Comparison of ENCODE assay signal across 11 mouse cellular contexts in the genomic region with DNA sequence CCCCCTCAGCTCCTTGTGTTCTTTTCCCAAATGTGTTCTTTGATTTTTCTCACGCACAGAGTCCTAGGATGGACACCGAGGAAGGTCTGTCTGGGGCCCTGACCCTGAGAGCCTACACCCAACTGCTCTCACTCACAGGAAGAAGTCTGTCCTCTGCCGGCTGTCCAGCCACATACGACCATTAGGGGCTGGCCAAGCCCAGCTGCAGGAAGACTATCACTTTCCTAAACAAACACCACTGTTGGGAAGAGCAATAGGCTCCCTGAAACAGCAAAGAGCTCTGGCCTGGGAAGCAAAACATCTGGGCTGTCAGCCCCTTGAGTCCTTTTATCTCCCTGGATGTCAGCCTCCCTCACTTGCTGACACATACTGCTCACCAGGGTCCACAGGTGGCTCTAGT.
DNase-seq lines count a peak whose midpoint lies in the region; ATAC-seq and TF ChIP-seq lines count a peak whose summit lies in the region.
"Had no signal": no experiment of that assay in that cellular context is flagged by ENCODE, and none has a peak within 500 bp of the region (broad histone marks: within the 10 kb centered on the region; RNA-seq: fewer than 3 reads in every experiment).

No protein-coding gene starts in this region.

- peak; percentile 19 for DNase-seq in hindbrain, embryonic 10.5 days (ENCODE audit: low spot score)
- no peak for DNase-seq in hindbrain, embryonic 14.5 days (ENCODE audit: low spot score)
- DNase-seq in midbrain, embryonic 11.5 days (ENCODE audit: low spot score, missing footprints), result no peak
- DNase-seq in midbrain, postnatal 0 days (ENCODE audit: low spot score), result no peak
- peak; percentile 35 to 44 for DNase-seq in heart, postnatal 10 days
- DNase-seq in stomach, postnatal 0 days (ENCODE audit: low spot score), result no peak
- no peak for DNase-seq in urinary bladder, adult 2 months (ENCODE audit: low spot score)
- DNase-seq: left cerebral cortex, postnatal 4 days; liver, postnatal 0 days had no signal

- WGBS in hindbrain, embryonic 10.5 days, result 49% methylated on average over 4 of the region's 4 CpGs
- WGBS in hindbrain, embryonic 14.5 days, result 52% methylated on average over 4 of the region's 4 CpGs
- WGBS in midbrain, embryonic 11.5 days, result 58% methylated on average over 4 of the region's 4 CpGs
- WGBS in midbrain, postnatal 0 days, result 66% methylated on average over 4 of the region's 4 CpGs
- WGBS in stomach, postnatal 0 days, result 11% methylated on average over 4 of the region's 4 CpGs

- H3K27ac ChIP-seq in hindbrain, embryonic 10.5 days, result no peak overlapping the region
- no peak overlapping the region for H3K27ac ChIP-seq in hindbrain, embryonic 14.5 days
- H3K27ac ChIP-seq in midbrain, embryonic 11.5 days (ENCODE audit: low read depth, low read length), result no peak overlapping the region
- H3K27ac ChIP-seq in midbrain, postnatal 0 days (ENCODE audit: low read depth, low read length), result no peak overlapping the region
- no peak overlapping the region for H3K27ac ChIP-seq in stomach, postnatal 0 days (replicated peaks)

- H3K9me3 ChIP-seq in hindbrain, embryonic 10.5 days, result no peaks in the 10 kb centered on the region
- H3K9me3 ChIP-seq in hindbrain, embryonic 14.5 days (ENCODE audit: control insufficient read depth, low read length), result no peaks in the 10 kb centered on the region
- no peaks in the 10 kb centered on the region for H3K9me3 ChIP-seq in midbrain, embryonic 11.5 days (ENCODE audit: control insufficient read depth, low read length)
- H3K9me3 ChIP-seq in midbrain, postnatal 0 days (ENCODE audit: low read length), result no peaks in the 10 kb centered on the region
- H3K9me3 ChIP-seq in stomach, postnatal 0 days (ENCODE audit: control insufficient read depth, low read length), result no peaks in the 10 kb centered on the region

- no peak overlapping the region for H3K9ac ChIP-seq in hindbrain, embryonic 14.5 days
- H3K9ac ChIP-seq in midbrain, embryonic 11.5 days (ENCODE audit: low read length), result no peak overlapping the region
- no peak overlapping the region for H3K9ac ChIP-seq in midbrain, postnatal 0 days (replicated peaks; ENCODE audit: low read length, poor library complexity, severe bottlenecking)
- no peak overlapping the region for H3K9ac ChIP-seq in stomach, postnatal 0 days (ENCODE audit: low read length)
- H3K9ac ChIP-seq: liver, postnatal 0 days had no signal

- ATAC-seq in hindbrain, embryonic 14.5 days (ENCODE audit: low FRiP score), result no peak
- ATAC-seq in midbrain, embryonic 11.5 days (ENCODE audit: low FRiP score), result 0 out of 2 replicates have a peak, but pooled peaks have one; percentile 54
- no peak for ATAC-seq in midbrain, postnatal 0 days (ENCODE audit: low FRiP score)
- no peak for ATAC-seq in stomach, postnatal 0 days (ENCODE audit: low FRiP score, low TSS enrichment)
- ATAC-seq in monocyte, adult 5-6 weeks (replicated peaks; ENCODE audit: insufficient number of reproducible peaks, low FRiP score, low TSS enrichment, poor library complexity, severe bottlenecking), result no peak
- ATAC-seq: hindbrain, embryonic 16.5 days; liver, postnatal 0 days had no signal

- no peak for TF ChIP-seq CTCF in midbrain, postnatal 0 days (IDR thresholded peaks at IDR 0.05)
- TF ChIP-seq CTCF in stomach, postnatal 0 days (IDR thresholded peaks at IDR 0.05; ENCODE audit: low read depth), result 0 out of 2 replicates have a peak, but pooled peaks have one; percentile 8

- H3K36me3 ChIP-seq in hindbrain, embryonic 10.5 days, result no peaks in the 10 kb centered on the region
- H3K36me3 ChIP-seq in hindbrain, embryonic 14.5 days (replicated peaks; ENCODE audit: control insufficient read depth, insufficient read depth), result no peaks in the 10 kb centered on the region
- no peaks in the 10 kb centered on the region for H3K36me3 ChIP-seq in midbrain, embryonic 11.5 days (ENCODE audit: control insufficient read depth, insufficient read depth, low read length)
- no peaks in the 10 kb centered on the region for H3K36me3 ChIP-seq in midbrain, postnatal 0 days (ENCODE audit: insufficient read depth, low read length)
- H3K36me3 ChIP-seq in stomach, postnatal 0 days (ENCODE audit: control insufficient read depth, insufficient read depth, low read length), result no peaks in the 10 kb centered on the region

- no peak for TF ChIP-seq EP300 in stomach, postnatal 0 days (optimal IDR thresholded peaks at IDR 0.05)

- H3K4me2 ChIP-seq in hindbrain, embryonic 14.5 days (replicated peaks), result no peak overlapping the region
- no peak overlapping the region for H3K4me2 ChIP-seq in midbrain, embryonic 11.5 days
- H3K4me2 ChIP-seq in midbrain, postnatal 0 days (ENCODE audit: low read depth, low read length, poor library complexity, severe bottlenecking), result no peak overlapping the region
- H3K4me2 ChIP-seq in stomach, postnatal 0 days (replicated peaks; ENCODE audit: low read depth), result no peak overlapping the region

- no peak overlapping the region for H3K4me3 ChIP-seq in hindbrain, embryonic 10.5 days
- no peak overlapping the region for H3K4me3 ChIP-seq in hindbrain, embryonic 14.5 days (replicated peaks; ENCODE audit: low read length)
- H3K4me3 ChIP-seq in midbrain, embryonic 11.5 days (ENCODE audit: low read depth, low read length), result no peak overlapping the region
- no peak overlapping the region for H3K4me3 ChIP-seq in midbrain, postnatal 0 days (ENCODE audit: low read depth, low read length)
- H3K4me3 ChIP-seq in stomach, postnatal 0 days (ENCODE audit: low read depth, low read length), result no peak overlapping the region

- no peaks in the 10 kb centered on the region for H3K27me3 ChIP-seq in hindbrain, embryonic 10.5 days (ENCODE audit: insufficient read depth, poor library complexity, severe bottlenecking)
- no peaks in the 10 kb centered on the region for H3K27me3 ChIP-seq in hindbrain, embryonic 14.5 days (ENCODE audit: control insufficient read depth, insufficient read depth, low read length)
- H3K27me3 ChIP-seq in midbrain, embryonic 11.5 days (ENCODE audit: control insufficient read depth, insufficient read depth, low read length), result no peaks in the 10 kb centered on the region
- no peaks in the 10 kb centered on the region for H3K27me3 ChIP-seq in midbrain, postnatal 0 days (ENCODE audit: insufficient read depth, low read length)
- no peaks in the 10 kb centered on the region for H3K27me3 ChIP-seq in stomach, postnatal 0 days (ENCODE audit: control insufficient read depth, insufficient read depth, low read length)

- H3K4me1 ChIP-seq in hindbrain, embryonic 10.5 days (replicated peaks), result peaks cover 5% of the 10 kb centered on the region; the same call in 1 of the 2 replicates
- H3K4me1 ChIP-seq in hindbrain, embryonic 14.5 days (replicated peaks; ENCODE audit: control insufficient read depth, insufficient read depth, low read length), result no peaks in the 10 kb centered on the region
- no peaks in the 10 kb centered on the region for H3K4me1 ChIP-seq in midbrain, embryonic 11.5 days (ENCODE audit: control insufficient read depth, insufficient read depth, low read length)
- H3K4me1 ChIP-seq in midbrain, postnatal 0 days (ENCODE audit: insufficient read depth, low read length), result no peaks in the 10 kb centered on the region
- no peaks in the 10 kb centered on the region for H3K4me1 ChIP-seq in stomach, postnatal 0 days (replicated peaks; ENCODE audit: control insufficient read depth, insufficient read depth)

- intact Hi-C loops in heart, postnatal 10 days (cut with DNase I), result no loop called here

Comparison
In these comparisons a context has a peak if more than half of its experiments do, and no peak if none do; other contexts are left out.
1. DNase-seq: peak in hindbrain, embryonic 10.5 days (single experiment) and heart, postnatal 10 days (2 of 2); none in hindbrain, embryonic 14.5 days (single experiment), midbrain, embryonic 11.5 days (single experiment), midbrain, postnatal 0 days (single experiment), stomach, postnatal 0 days (single experiment) and urinary bladder, adult 2 months (single experiment).